Mouse (Mus musculus): Measurements from ENCODE around the gene Gprc5d.

DNA sequence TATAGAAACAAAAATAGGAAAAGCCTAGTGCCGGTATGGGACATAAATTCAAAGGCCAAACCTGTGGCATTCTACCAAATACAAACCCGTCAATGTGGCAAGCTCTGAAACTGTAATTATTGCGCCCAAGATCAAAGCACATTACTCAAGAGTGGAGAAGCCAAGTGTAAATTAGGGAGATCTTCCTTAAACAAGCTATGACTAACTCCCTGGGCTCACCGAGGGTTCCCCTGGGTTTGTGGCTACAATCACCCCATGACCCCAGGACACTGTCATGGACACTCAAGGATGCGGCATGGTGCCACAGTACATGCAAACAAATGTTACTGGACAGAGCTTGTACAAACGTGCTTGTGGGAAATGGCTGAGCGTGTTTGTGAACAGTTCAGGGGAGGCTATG, 15.0 kb upstream of the Gprc5d start:
- TF ChIP-seq CTCF (IDR thresholded peaks at IDR 0.05) (no peak), EP300 (IDR thresholded peaks at IDR 0.05; ENCODE audit: insufficient read depth, low read depth, low read length) (no peak)

Measured in heart, adult 2 months (tissue).